Mouse (Mus musculus) gastrocnemius, adult 2 months (tissue): ENCODE measurements at regions not wholly inside any gene's neighbourhood (a gene's known extent, or its start where the extent isn't known, plus 50 kb on each side); places are given as distances from the start of the nearest gene placed in this dataset.

Source experiments
- DNase-seq: peaks from one replicate; pipeline ENCODE4 v3.0.0; 2022
- H3K27ac ChIP-seq: fragments of 200-600 bp; 2 replicates; pipeline ENCODE4 v1.8.1; 2022; ENCODE audit warnings: mild to moderate bottlenecking
- H3K4me3 ChIP-seq: fragments of 200-600 bp; 2 replicates; pipeline ENCODE4 v1.8.1; 2022; ENCODE audit warnings: mild to moderate bottlenecking, moderate library complexity
- CTCF ChIP-seq: fragments of 200-600 bp; IDR thresholded peaks from 2 replicates; pipeline ENCODE4 v1.8.1; 2022; ENCODE audit warnings: antibody characterized with exemption, mild to moderate bottlenecking, moderate library complexity
- intact Hi-C: fragments of 180-260 bp; cut with DNase I; formaldehyde crosslinking; loops from one replicate; pipeline ENCODE4 v1.15.1; 2025

- Histone ChIP-seq H3K27ac (no peak overlapping the region), H3K4me3 (no peak overlapping the region)
- no peak for TF ChIP-seq CTCF
- intact Hi-C loops: no loop called here
- no peak for DNase-seq
These were observed 135.9 kb upstream of the Unc93a2 start for GRCm38 (mm10) chr17:7521127-7521526.
